Mouse (Mus musculus) limb, embryonic 13.5 days (tissue): Measurements from ENCODE around the gene Il1f8. TPM values are rescaled to one million over a fixed set of nuclear protein-coding genes. Genes with fewer than 3 reads are reported as not detected.

Experiments used
- polyA plus RNA-seq: library from polyadenylated mRNA; unstranded; fragments of >200 nt; fragmentation: Nextera tagmentation; extraction: Ambion mirVana; gene quantifications from 2 replicates; pipeline ENCODE4 v1.2.1, GENCODE M21; 2015

Il1f8 gene
- polyA plus RNA-seq, 1 experiment from 2014 or later: not detected

Other genes starting within 250 kb of the Il1f8 start
- 1.3 TPM in 2 replicates for gene Hnmt, start 103.8 kb upstream of the Il1f8 start, polyA plus RNA-seq
- gene Tbpl2, start 56.6 kb upstream of the Il1f8 start, polyA plus RNA-seq: not detected in 2 replicates
- gene Il1f9, start 33.3 kb downstream of the Il1f8 start, polyA plus RNA-seq: not detected in 2 replicates
- not detected in 2 replicates for gene Il1f6, start 62.3 kb downstream of the Il1f8 start, polyA plus RNA-seq
- gene Il1f5, start 123.8 kb downstream of the Il1f8 start, polyA plus RNA-seq: 3.2 and 3.6 TPM in 2 replicates
- gene Il1f10, start 138.0 kb downstream of the Il1f8 start, polyA plus RNA-seq: not detected in 2 replicates
- gene Il1rn, start 183.7 kb downstream of the Il1f8 start, polyA plus RNA-seq: 0.49 and 0.61 TPM in 2 replicates
- 1.3 and 1.9 TPM in 2 replicates for gene Psd4, start 214.4 kb downstream of the Il1f8 start, polyA plus RNA-seq